Mouse (Mus musculus) myocyte (in vitro differentiated cells): Measurements from ENCODE around the gene S1pr3. TPM values are rescaled to one million over a fixed set of nuclear protein-coding genes. Genes with fewer than 3 reads are reported as not detected.

ENCODE experiments used
- H3K27me3 ChIP-seq: one replicate; pipeline ENCODE4 v1.6.1; 2011; ENCODE audit not compliant: control insufficient read depth, insufficient read depth, insufficient read length
- H3K36me3 ChIP-seq: one replicate; pipeline ENCODE4 v1.6.1; 2011; ENCODE audit not compliant: control insufficient read depth, insufficient read depth
- H3K4me2 ChIP-seq: one replicate; pipeline ENCODE4 v1.6.1; 2011; ENCODE audit warnings: low read depth, control low read depth
- H3K4me3 ChIP-seq: one replicate; pipeline ENCODE4 v1.5.1; 2011; ENCODE audit warnings: mild to moderate bottlenecking, control low read depth, moderate library complexity
- H3K79me2 ChIP-seq: one replicate; pipeline ENCODE4 v1.6.1; 2011; ENCODE audit not compliant: control insufficient read depth, insufficient read depth
- H3ac ChIP-seq: one replicate; pipeline ENCODE4 v1.6.1; 2011; ENCODE audit not compliant: control insufficient read depth, insufficient read length
- CEBPB ChIP-seq: IDR thresholded peaks from 2 replicates; pipeline ENCODE4 v1.6.1; 2011; ENCODE audit warnings: mild to moderate bottlenecking, moderate library complexity; ENCODE audit not compliant: poor library complexity, insufficient read depth, severe bottlenecking
- E2F4 ChIP-seq: IDR thresholded peaks from one replicate; pipeline ENCODE4 v1.6.1; 2011; ENCODE audit warnings: mild to moderate bottlenecking, control low read depth, moderate library complexity; ENCODE audit not compliant: insufficient read depth
- MAX ChIP-seq: IDR thresholded peaks from one replicate; pipeline ENCODE4 v1.6.1; 2011; ENCODE audit warnings: low read depth, mild to moderate bottlenecking, control low read depth
- MYOD1 ChIP-seq, 3 experiments: IDR thresholded peaks; one replicate each; pipeline ENCODE4 v1.6.1; 2011; ENCODE audit warnings: control low read depth in 2 of 3, low read depth in 2 of 3, mild to moderate bottlenecking in 2 of 3, moderate library complexity in 1 of 3; ENCODE audit not compliant: insufficient read length in 2 of 3, control insufficient read depth in 1 of 3
- MYOG ChIP-seq, 3 experiments: IDR thresholded peaks; one replicate each; pipeline ENCODE4 v1.6.1; 2011; ENCODE audit warnings: control low read depth in 2 of 3, low read depth in 2 of 3, mild to moderate bottlenecking in 2 of 3; ENCODE audit not compliant: insufficient read length in 2 of 3, control insufficient read depth in 1 of 3, insufficient read depth in 1 of 3
- POLR2A ChIP-seq: IDR thresholded peaks from one replicate; pipeline ENCODE4 v1.6.1; 2011; ENCODE audit warnings: low read depth, mild to moderate bottlenecking, control low read depth, moderate library complexity; ENCODE audit not compliant: insufficient read length
- POLR2AphosphoS2 ChIP-seq: IDR thresholded peaks from one replicate; pipeline ENCODE4 v1.6.1; 2011; ENCODE audit warnings: low read depth, control low read depth; ENCODE audit not compliant: insufficient read length
- REST ChIP-seq: IDR thresholded peaks from one replicate; pipeline ENCODE4 v1.6.1; 2011; ENCODE audit warnings: mild to moderate bottlenecking, control low read depth, moderate library complexity; ENCODE audit not compliant: insufficient read depth, insufficient read length
- SRF ChIP-seq: IDR thresholded peaks from one replicate; pipeline ENCODE4 v1.6.1; 2011; ENCODE audit warnings: low read depth; ENCODE audit not compliant: control insufficient read depth, insufficient read length
- TCF12 ChIP-seq: IDR thresholded peaks from one replicate; pipeline ENCODE4 v1.6.1; 2011; ENCODE audit warnings: mild to moderate bottlenecking, control low read depth; ENCODE audit not compliant: poor library complexity, insufficient read depth, severe bottlenecking
- TCF3 ChIP-seq: IDR thresholded peaks from one replicate; pipeline ENCODE4 v1.6.1; 2011; ENCODE audit warnings: low read depth, control low read depth; ENCODE audit not compliant: insufficient read length
- USF1 ChIP-seq: IDR thresholded peaks from one replicate; pipeline ENCODE4 v1.6.1; 2011; ENCODE audit warnings: low read depth, mild to moderate bottlenecking, control low read depth, moderate library complexity
- polyA plus RNA-seq: library from polyadenylated mRNA; unstranded; fragments of >200 nt; fragmentation: generic; extraction: Trizol; gene quantifications from one replicate; pipeline ENCODE4 v1.2.1, GENCODE M21; 2012; ENCODE audit warnings: missing spikeins

Gene S1pr3
- polyA plus RNA-seq, 1 experiment, result 9.7 TPM

DNA sequence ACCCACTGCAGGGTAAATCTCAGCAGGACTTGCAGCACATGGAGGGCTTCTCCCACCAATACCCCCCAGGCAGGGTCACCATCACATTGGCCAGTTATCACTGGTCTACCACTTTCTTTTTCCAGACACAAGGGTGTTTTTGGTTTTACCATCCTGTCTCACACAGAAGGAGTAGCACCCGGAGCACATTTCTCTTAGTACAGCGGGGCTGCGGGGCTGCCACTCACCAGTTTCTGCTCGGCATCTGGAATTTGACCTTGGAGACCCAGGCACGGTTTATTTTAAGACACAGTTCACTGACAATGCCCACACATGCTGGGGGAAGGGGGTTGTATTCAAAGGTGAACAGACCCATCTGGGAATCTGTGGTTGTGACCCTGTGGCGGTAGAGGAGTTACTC, 28.8 kb upstream of the S1pr3 start:
- TF ChIP-seq SRF, result no peak
- TF ChIP-seq TCF12, result no peak
- no peak for TF ChIP-seq TCF3
- TF ChIP-seq POLR2A, result no peak
- no peak for TF ChIP-seq E2F4
- TF ChIP-seq MYOD1 (IDR thresholded peaks at IDR 0.05; ENCODE audit: control insufficient read depth in 1 of 3, insufficient read length in 2 of 3, low read depth in 2 of 3), result no peak
- TF ChIP-seq MYOG (IDR thresholded peaks at IDR 0.05; ENCODE audit: control insufficient read depth in 1 of 3, insufficient read depth in 1 of 3, insufficient read length in 2 of 3, low read depth in 2 of 3), result no peak
- no peak for TF ChIP-seq USF1
- TF ChIP-seq REST, result no peak
- TF ChIP-seq POLR2AphosphoS2, result no peak
- no peak for TF ChIP-seq CEBPB
- no peak for TF ChIP-seq MAX
- H3K4me2 ChIP-seq, result no peak overlapping the region
- H3K4me3 ChIP-seq, result no peak overlapping the region
- no peaks in the 10 kb centered on the region for H3K79me2 ChIP-seq
- H3ac ChIP-seq, result no peak overlapping the region
- no peaks in the 10 kb centered on the region for H3K27me3 ChIP-seq
- H3K36me3 ChIP-seq, result no peaks in the 10 kb centered on the region

GRCm38 (mm10) chr13:51381498-51381897, 26.9 kb upstream of the S1pr3 start:
- TF ChIP-seq POLR2AphosphoS2, result no peak
- no peak for TF ChIP-seq USF1
- TF ChIP-seq CEBPB, result no peak

GRCm38 (mm10) chr13:51384899-51385298, 23.5 kb upstream of the S1pr3 start:
- no peak overlapping the region for H3ac ChIP-seq
- no peaks in the 10 kb centered on the region for H3K36me3 ChIP-seq
- H3K4me2 ChIP-seq, result no peak overlapping the region

More at GRCm38 (mm10) chr13:51381498-51381897, 26.9 kb upstream of the S1pr3 start:
- Histone ChIP-seq H3K4me2 (no peak overlapping the region), H3K4me3 (no peak overlapping the region), H3K79me2 (no peaks in the 10 kb centered on the region), H3K27me3 (no peaks in the 10 kb centered on the region), H3ac (no peak overlapping the region), H3K36me3 (no peaks in the 10 kb centered on the region)

GRCm38 (mm10) chr13:51387908-51388307, 20.5 kb upstream of the S1pr3 start:
- H3K27me3 ChIP-seq, result no peaks in the 10 kb centered on the region
- no peaks in the 10 kb centered on the region for H3K36me3 ChIP-seq
- no peak for TF ChIP-seq MAX
- no peak for TF ChIP-seq REST
- no peak for TF ChIP-seq MYOD1 (IDR thresholded peaks at IDR 0.05; ENCODE audit: control insufficient read depth in 1 of 3, insufficient read length in 2 of 3, low read depth in 2 of 3)
- no peak for TF ChIP-seq POLR2AphosphoS2
- TF ChIP-seq TCF12, result no peak
- no peak for TF ChIP-seq E2F4
- no peak for TF ChIP-seq MYOG (IDR thresholded peaks at IDR 0.05; ENCODE audit: control insufficient read depth in 1 of 3, insufficient read depth in 1 of 3, insufficient read length in 2 of 3, low read depth in 2 of 3)
- no peak for TF ChIP-seq SRF
- no peak for TF ChIP-seq USF1
- TF ChIP-seq CEBPB, result no peak
- TF ChIP-seq TCF3, result no peak
- no peak for TF ChIP-seq POLR2A
- H3K4me3 ChIP-seq, result no peak overlapping the region
- H3ac ChIP-seq, result no peak overlapping the region
- no peak overlapping the region for H3K4me2 ChIP-seq
- no peaks in the 10 kb centered on the region for H3K79me2 ChIP-seq

More at GRCm38 (mm10) chr13:51384899-51385298, 23.5 kb upstream of the S1pr3 start:
- H3K27me3 ChIP-seq, result no peaks in the 10 kb centered on the region
- TF ChIP-seq CEBPB, result no peak
- no peak for TF ChIP-seq SRF
- no peak for TF ChIP-seq POLR2A
- no peak for TF ChIP-seq TCF12
- no peak for TF ChIP-seq E2F4
- TF ChIP-seq USF1, result no peak
- TF ChIP-seq MAX, result no peak
- TF ChIP-seq REST, result no peak
- TF ChIP-seq MYOD1 (IDR thresholded peaks at IDR 0.05; ENCODE audit: control insufficient read depth in 1 of 3, insufficient read length in 2 of 3, low read depth in 2 of 3), result no peak
- no peak for TF ChIP-seq TCF3
- no peak for TF ChIP-seq POLR2AphosphoS2
- no peak overlapping the region for H3K4me3 ChIP-seq
- no peaks in the 10 kb centered on the region for H3K79me2 ChIP-seq

DNA sequence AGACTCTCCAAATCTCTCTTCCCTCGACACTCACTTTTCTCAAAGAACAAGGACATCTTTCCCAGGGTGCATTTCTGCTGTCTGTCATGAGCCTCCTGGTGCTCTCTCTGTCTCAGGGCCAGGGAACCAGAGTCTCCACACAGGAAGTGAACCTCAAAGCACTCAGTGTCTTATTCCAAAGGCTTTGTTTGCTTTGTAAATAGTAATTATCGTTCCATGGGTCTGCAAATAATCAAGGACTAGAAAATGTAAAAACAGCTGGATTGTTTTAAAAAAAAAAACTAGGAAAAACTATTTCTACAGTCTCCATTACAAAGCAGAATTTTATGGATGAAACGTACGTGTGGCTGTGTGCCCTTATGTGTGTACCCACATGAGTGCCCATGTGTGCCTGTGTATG, 18.0 kb upstream of the S1pr3 start:
- Histone ChIP-seq H3K27me3 (no peaks in the 10 kb centered on the region), H3K36me3 (no peaks in the 10 kb centered on the region), H3K4me3 (no peak overlapping the region), H3K4me2 (no peak overlapping the region), H3ac (no peak overlapping the region), H3K79me2 (no peaks in the 10 kb centered on the region)
- no peak for TF ChIP-seq TCF12
- no peak for TF ChIP-seq MYOG (IDR thresholded peaks at IDR 0.05; ENCODE audit: control insufficient read depth in 1 of 3, insufficient read depth in 1 of 3, insufficient read length in 2 of 3, low read depth in 2 of 3)
- no peak for TF ChIP-seq USF1
- TF ChIP-seq SRF, result no peak
- no peak for TF ChIP-seq POLR2A
- no peak for TF ChIP-seq POLR2AphosphoS2
- no peak for TF ChIP-seq MYOD1 (IDR thresholded peaks at IDR 0.05; ENCODE audit: control insufficient read depth in 1 of 3, insufficient read length in 2 of 3, low read depth in 2 of 3)
- no peak for TF ChIP-seq CEBPB
- no peak for TF ChIP-seq TCF3
